Mouse (Mus musculus) monocyte, adult 2 months (primary cell): ENCODE results near the gene Morn4.

Experiments
- DNase-seq, 2 experiments: peaks; one replicate each; pipeline ENCODE4 v3.0.0; 2022; ENCODE audit warnings: low spot score in 2 of 2, low read depth in 1 of 2

Morn4 gene

GRCm38 (mm10) chr19:42045269-42046102, 40.7 kb downstream of the Morn4 start, which contains the start of gene Hoga1:
TSS of gene Hoga1 (plus strand) at chr19:42045610.
- DNase-seq: peak in 1 of 2 experiments; percentile 55

- DNase-seq: no peak
Observed at GRCm38 (mm10) chr19:42043988-42044387, 42.2 kb downstream of the Morn4 start.

GRCm38 (mm10) chr19:42038310-42038709, 47.8 kb downstream of the Morn4 start:
- no peak for DNase-seq

GRCm38 (mm10) chr19:42037167-42037702, 48.9 kb downstream of the Morn4 start:
- no peak for DNase-seq

- no peak for DNase-seq
Observed at GRCm38 (mm10) chr19:42036357-42036756, 49.8 kb downstream of the Morn4 start.

- DNase-seq: peak; percentile 53 to 55
Observed at GRCm38 (mm10) chr19:42035456-42036248, 50.5 kb downstream of the Morn4 start, which contains the start of gene Ankrd2. TSS of gene Ankrd2 (plus strand) at chr19:42036000.

GRCm38 (mm10) chr19:42034881-42035455, 51.2 kb downstream of the Morn4 start:
- no peak for DNase-seq

GRCm38 (mm10) chr19:42034146-42034775, 51.9 kb downstream of the Morn4 start:
- DNase-seq: no peak

- DNase-seq: no peak
Observed at GRCm38 (mm10) chr19:42033611-42034010, 52.5 kb downstream of the Morn4 start.

- no peak for DNase-seq
Observed at GRCm38 (mm10) chr19:42031112-42031511, 55.0 kb downstream of the Morn4 start.

- peak; percentile 42 to 74 for DNase-seq
Observed at GRCm38 (mm10) chr19:42026158-42026557, 60.0 kb downstream of the Morn4 start.
